Mouse (Mus musculus): ENCODE results near the gene Nrp1.

The Nrp1 gene

GRCm38 (mm10) chr8:128371026-128371425 is 12.6 kb downstream of the Nrp1 start:
- DNase-seq (ENCODE audit: low spot score in 2 of 2): no peak

- no peak for DNase-seq (ENCODE audit: low spot score in 2 of 2)
Measured at GRCm38 (mm10) chr8:128371789-128372188, 13.4 kb downstream of the Nrp1 start.

GRCm38 (mm10) chr8:128372724-128373123 is 14.3 kb downstream of the Nrp1 start:
- no peak for DNase-seq (ENCODE audit: low spot score in 2 of 2)

GRCm38 (mm10) chr8:128373418-128373817 is 15.0 kb downstream of the Nrp1 start:
- no peak for DNase-seq (ENCODE audit: low spot score in 2 of 2)

GRCm38 (mm10) chr8:128375291-128375690 is 16.9 kb downstream of the Nrp1 start:
- no peak for DNase-seq (ENCODE audit: low spot score in 2 of 2)

GRCm38 (mm10) chr8:128383176-128383575 is 24.8 kb downstream of the Nrp1 start:
- DNase-seq (ENCODE audit: low spot score in 2 of 2): no peak

GRCm38 (mm10) chr8:128384366-128384765 is 26.0 kb downstream of the Nrp1 start:
- DNase-seq (ENCODE audit: low spot score in 2 of 2): no peak

- no peak for DNase-seq (ENCODE audit: low spot score in 2 of 2)
Measured at GRCm38 (mm10) chr8:128384921-128385332, 26.5 kb downstream of the Nrp1 start.

- no peak for DNase-seq (ENCODE audit: low spot score in 2 of 2)
Measured at GRCm38 (mm10) chr8:128386963-128387621, 28.7 kb downstream of the Nrp1 start.

- no peak for DNase-seq (ENCODE audit: low spot score in 2 of 2)
Measured at GRCm38 (mm10) chr8:128390759-128391158, 32.4 kb downstream of the Nrp1 start.

GRCm38 (mm10) chr8:128391182-128391760 is 32.9 kb downstream of the Nrp1 start:
- DNase-seq (ENCODE audit: low spot score in 2 of 2): no peak

- no peak for DNase-seq (ENCODE audit: low spot score in 2 of 2)
Measured at GRCm38 (mm10) chr8:128394671-128395193, 36.3 kb downstream of the Nrp1 start.

GRCm38 (mm10) chr8:128396968-128397367 is 38.6 kb downstream of the Nrp1 start:
- DNase-seq (ENCODE audit: low spot score in 2 of 2): no peak

GRCm38 (mm10) chr8:128397441-128397840 is 39.0 kb downstream of the Nrp1 start:
- DNase-seq (ENCODE audit: low spot score in 2 of 2): no peak

GRCm38 (mm10) chr8:128398472-128399091 is 40.2 kb downstream of the Nrp1 start:
- DNase-seq (ENCODE audit: low spot score in 2 of 2): no peak

- DNase-seq (ENCODE audit: low spot score in 2 of 2): no peak
Measured at GRCm38 (mm10) chr8:128400286-128400685, 41.9 kb downstream of the Nrp1 start.

GRCm38 (mm10) chr8:128404876-128405275 is 46.5 kb downstream of the Nrp1 start:
- DNase-seq (ENCODE audit: low spot score in 2 of 2): no peak

GRCm38 (mm10) chr8:128413381-128413780 is 55.0 kb downstream of the Nrp1 start:
- DNase-seq (ENCODE audit: low spot score in 2 of 2): no peak

- DNase-seq (ENCODE audit: low spot score in 2 of 2): no peak
Measured at GRCm38 (mm10) chr8:128415730-128416684, 57.6 kb downstream of the Nrp1 start.

- DNase-seq (ENCODE audit: low spot score in 2 of 2): no peak
Measured at GRCm38 (mm10) chr8:128416896-128417295, 58.5 kb downstream of the Nrp1 start.

GRCm38 (mm10) chr8:128417956-128418796 is 59.8 kb downstream of the Nrp1 start:
- DNase-seq (ENCODE audit: low spot score in 2 of 2): no peak

Measured in spleen, postnatal 10 days (tissue).